Mouse (Mus musculus): ENCODE results near the gene Lmna.
A peak's percentile ranks its signal among the peaks of the same experiment; 100 is the strongest.

The Lmna gene

GRCm38 (mm10) chr3:88539397-88539796 is 29.6 kb upstream of the Lmna start:
- no peak for DNase-seq (ENCODE audit: low spot score in 2 of 2)

DNA sequence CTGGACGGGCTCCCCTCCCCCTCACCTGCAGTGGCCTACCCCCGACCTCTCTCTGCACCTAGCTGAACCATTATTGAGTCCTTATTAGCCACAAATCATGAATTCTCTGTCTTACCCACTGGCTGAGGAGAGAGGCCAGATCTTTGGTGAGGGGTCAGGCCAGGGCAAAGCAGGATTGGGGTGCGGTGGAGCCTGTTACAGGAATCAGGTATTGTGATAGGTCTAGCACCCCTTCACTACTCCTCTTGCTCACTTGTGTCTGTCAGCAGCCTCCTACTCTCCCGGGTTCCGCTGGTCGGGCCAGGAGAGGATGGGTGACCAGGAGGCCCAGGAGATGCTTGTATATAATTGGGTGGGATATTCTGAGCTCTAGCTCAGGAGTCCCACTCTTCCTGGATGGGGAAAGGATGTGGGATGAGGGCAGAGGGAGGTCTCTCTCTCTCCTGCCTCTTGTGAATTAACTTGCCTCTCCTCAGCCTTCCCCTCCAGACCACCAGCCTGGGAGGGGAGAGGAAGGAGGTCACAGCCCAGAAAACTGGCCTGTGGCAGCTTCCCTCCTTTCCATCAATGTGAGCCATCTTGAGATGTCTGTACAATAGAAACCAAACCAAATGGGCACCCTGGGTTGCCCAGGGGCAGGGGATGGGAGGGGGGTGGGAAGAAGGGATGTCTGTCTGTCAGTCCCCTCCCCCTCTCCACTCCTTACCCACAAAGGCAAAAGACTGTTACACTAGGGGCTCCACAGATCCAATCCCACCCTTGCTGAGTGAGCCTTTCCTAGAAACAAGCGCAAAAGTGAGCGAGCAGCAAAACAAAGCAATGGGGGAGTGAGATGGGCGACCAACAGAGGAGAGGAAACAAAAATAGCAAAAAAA is 28.8 kb upstream of the Lmna start:
- DNase-seq (ENCODE audit: low spot score in 2 of 2): no peak

DNA sequence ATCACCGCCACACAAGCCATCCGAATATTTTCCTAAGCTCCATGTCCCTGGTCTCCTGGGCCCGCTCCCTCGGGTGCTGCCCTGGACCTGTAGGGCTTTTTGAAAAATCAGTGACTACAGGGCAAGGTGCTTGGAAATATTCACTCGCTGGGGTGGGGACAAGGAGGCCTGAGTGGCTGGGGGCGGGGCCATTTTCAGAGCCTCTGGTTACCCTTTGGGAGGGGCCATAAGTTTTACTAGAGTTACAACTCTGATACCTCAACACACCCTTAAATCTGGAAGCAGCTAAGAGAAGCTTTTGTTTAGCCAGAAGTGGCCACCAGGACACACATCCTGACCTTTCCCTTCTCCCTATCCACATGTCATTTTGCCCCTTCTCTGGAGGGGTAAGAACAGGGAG is 27.4 kb upstream of the Lmna start:
- DNase-seq (ENCODE audit: low spot score in 2 of 2): no peak

GRCm38 (mm10) chr3:88536103-88536930 is 26.6 kb upstream of the Lmna start:
- no peak for DNase-seq (ENCODE audit: low spot score in 2 of 2)

DNA sequence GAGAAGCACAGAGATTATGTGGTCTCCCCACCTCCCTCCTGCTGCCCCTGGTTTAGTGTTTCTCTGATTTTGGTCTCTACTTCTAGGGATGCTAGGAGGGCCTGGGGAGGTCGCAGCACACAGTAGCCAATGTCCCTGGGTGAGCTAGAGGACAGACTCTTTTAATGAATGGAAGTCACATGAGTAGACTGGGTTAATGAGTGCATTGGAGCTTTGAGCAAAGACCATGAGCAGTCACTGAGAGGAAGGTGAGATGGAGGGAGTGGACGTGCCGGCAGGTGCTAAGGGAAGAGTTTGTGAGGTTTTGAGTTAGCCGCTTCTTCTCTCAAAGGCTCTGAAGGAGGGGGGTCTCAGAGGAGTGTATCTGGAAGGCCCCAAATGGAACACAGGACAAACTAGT is 25.8 kb upstream of the Lmna start:
- no peak for DNase-seq (ENCODE audit: low spot score in 2 of 2)

- DNase-seq (ENCODE audit: low spot score in 2 of 2): no peak
Observed at GRCm38 (mm10) chr3:88535005-88535404, 25.2 kb upstream of the Lmna start.

GRCm38 (mm10) chr3:88533706-88534105 is 23.9 kb upstream of the Lmna start:
- DNase-seq (ENCODE audit: low spot score in 2 of 2): no peak

- DNase-seq (ENCODE audit: low spot score in 2 of 2): no peak
Observed at GRCm38 (mm10) chr3:88532689-88533511, 23.1 kb upstream of the Lmna start.

- no peak for DNase-seq (ENCODE audit: low spot score in 2 of 2)
Observed at GRCm38 (mm10) chr3:88532299-88532674, 22.5 kb upstream of the Lmna start, which contains the start of gene Mex3a. TSS of gene Mex3a (plus strand) at chr3:88532395.

DNA sequence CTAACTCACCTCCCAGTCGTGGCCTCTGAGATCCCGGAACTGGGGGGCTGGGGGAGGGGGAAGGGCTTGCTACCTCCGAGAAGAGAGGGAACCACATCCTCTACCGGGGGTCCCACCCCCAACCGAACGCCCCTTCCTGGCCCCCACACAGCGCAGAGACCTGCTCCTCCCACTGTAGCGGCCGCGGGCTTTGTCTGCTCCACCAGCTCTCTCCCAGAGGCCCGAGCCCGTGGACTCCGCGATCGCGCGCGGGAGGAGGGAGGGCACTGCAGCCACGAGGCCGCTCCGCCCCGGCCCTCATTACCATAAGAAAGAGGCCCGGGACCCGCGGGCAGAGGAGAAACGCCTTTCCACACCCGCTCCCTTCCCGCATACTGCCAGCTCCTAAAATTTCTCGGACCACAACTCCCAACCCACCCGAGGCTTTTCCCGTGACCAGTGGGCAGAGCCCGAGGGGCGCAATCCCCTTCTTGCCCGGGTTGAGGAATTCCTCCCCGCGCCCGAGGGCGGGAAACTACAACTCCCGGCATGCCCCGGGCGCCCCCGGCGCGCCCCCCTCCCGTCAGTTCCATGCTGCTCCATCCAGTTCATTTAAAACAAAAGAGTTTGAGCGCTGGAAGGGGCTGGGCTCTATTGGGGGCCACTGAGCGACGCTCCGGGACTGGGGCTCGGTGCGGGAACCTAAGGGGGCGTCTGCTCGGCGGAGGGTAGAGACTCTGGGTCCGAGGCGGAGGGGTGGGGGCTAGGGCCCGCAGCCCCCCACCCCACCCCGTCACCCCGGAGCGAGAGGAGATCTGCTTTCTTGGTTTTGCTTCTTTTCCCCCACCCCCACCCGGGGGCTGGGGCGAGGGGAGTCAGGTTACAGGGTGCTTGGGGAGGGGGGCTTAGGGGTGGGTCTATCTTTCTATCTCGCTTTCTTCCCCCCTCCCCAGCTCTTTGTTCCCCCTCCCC is 21.9 kb upstream of the Lmna start:
- DNase-seq (ENCODE audit: low spot score in 2 of 2): peak; percentile 93 to 97

DNA sequence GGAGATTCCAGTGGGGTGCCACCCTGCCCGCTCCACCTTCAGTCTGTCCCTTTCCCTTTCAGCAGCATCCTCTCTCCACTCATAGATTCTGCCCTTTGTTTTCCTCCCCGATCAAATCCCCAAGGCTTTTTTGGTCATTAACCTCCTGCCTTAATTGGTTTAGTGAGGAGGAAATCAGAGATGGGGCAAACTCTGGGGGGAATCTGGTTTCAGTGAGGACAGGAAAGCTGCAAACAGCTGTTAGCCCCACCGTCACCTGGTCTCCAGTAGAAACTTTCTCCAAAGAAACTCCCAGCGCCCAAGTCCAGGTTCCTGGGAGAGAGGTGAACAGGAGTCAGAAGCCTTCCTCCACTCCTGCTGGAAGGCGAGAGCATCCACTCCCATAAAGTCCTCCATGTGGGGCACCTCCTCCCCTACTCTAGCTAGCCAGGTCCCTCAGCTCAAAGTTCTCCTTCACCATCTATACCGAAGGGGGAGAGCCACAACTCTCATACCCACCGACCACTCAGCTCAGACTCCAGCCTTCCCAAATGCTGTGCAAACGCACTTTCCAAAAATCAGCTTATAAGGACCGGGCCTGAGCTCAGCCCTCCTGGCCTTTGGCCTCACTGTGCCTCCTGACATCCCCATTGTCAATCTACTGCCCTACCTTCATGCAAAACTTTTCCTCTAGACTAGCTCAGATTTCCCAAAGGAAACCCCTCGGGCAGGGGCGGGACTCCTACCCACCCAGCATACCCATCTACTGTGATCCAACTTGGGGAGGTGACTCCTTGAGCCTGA is 20.5 kb upstream of the Lmna start:
- no peak for DNase-seq (ENCODE audit: low spot score in 2 of 2)

GRCm38 (mm10) chr3:88529204-88530000 is 19.6 kb upstream of the Lmna start:
- no peak for DNase-seq (ENCODE audit: low spot score in 2 of 2)

DNA sequence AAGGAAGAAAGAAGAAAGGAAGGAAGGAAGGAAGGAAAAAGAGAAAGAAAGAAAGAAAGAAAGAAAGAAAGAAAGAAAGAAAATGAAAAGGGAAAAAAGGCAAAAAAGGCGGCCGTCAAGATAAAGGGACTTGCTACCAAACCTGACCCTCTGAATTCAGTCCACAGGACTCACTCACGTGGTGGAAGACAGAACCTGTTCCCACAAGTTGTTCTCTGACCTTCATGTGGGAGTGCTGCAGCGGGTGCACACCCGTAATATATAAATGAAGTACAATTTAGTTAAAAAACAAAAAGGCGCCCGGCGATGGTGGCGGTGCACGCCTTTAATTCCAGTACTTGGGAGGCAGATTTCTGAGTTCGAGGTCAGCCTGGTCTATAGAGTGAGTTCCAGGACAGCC is 18.9 kb upstream of the Lmna start:
- DNase-seq (ENCODE audit: low spot score in 2 of 2): no peak

DNA sequence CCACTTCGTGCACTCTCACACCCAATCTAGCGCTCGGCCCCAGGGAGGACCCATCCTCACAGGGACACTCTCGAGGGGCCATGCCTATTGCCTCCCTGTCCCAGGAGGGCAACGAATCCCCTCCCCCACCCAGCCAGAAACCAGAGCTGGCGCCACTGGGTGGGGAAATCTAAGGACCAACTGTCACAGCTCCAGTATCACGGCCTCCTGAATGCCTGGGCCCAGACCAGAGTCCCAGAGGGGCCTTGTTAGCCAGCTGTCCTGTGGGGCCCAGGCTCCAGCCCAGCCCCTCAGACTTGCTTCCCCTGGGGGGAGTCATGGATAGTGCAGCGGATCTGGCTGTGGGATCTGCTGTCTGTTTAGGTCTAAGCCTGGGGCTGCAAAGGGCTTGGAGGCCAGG is 17.8 kb upstream of the Lmna start:
- no peak for DNase-seq (ENCODE audit: low spot score in 2 of 2)

DNA sequence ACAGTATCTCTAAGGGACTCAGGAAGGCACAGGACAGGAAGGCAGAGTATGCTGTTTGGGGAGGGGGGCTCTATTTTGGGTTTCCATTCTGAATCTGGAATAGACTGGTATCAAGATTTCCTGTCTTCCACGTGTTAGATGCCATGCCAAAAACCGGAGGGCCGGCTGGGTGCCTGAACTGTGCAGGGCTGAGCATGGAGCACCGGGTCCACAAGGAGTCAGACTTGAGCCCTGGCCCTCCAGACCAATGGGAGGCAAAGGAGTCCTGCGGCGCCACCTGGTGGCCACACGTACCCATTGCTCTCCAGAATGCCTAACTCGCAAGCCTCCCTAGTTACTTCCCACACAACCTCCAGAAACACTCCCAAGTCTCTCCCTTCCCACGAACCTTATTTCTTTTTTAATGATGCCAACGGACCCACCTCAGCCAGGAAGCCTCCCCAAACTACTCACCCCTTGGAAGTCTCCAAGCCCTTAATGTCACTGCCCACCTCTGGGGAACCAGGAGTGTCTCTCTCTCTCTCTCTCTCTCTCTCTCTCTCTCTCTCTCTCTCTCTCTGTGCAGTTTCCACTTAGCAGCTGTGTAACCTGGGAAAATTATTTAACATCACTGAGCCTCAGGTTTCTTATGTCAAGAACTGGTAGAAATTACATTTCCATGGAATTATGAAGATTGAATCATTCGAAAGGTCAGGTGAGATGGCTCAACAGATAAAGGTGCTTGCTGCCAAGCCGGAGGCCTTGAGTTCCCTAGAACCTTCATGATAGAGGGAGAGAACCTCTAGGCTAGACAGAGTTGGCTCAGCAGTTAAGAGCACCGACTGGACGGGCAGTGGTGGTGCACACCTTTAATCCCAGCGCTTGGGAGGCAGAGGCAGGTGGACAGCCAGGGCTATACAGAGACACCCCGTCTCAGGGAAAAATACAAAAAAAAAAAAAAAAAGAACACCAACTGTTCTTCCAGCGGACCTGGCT is 16.7 kb upstream of the Lmna start:
- DNase-seq (ENCODE audit: low spot score in 2 of 2): peak; percentile 57 to 78

- DNase-seq (ENCODE audit: low spot score in 2 of 2): no peak
Observed at GRCm38 (mm10) chr3:88525021-88525420, 15.3 kb upstream of the Lmna start.

GRCm38 (mm10) chr3:88523027-88523426 is 13.3 kb upstream of the Lmna start:
- no peak for DNase-seq (ENCODE audit: low spot score in 2 of 2)

- peak in 1 of 2 experiments; percentile 79 for DNase-seq (ENCODE audit: low spot score in 2 of 2)
Observed at GRCm38 (mm10) chr3:88521803-88522331, 12.1 kb upstream of the Lmna start.

Measured in thymus, postnatal 10 days (tissue).